Mouse (Mus musculus) heart, embryonic 10.5 days (tissue): ENCODE results near the gene Spata17. TPM values are rescaled to one million over a fixed set of nuclear protein-coding genes. Genes with fewer than 3 reads are reported as not detected.

Source experiments
- DNase-seq: peaks from one replicate; pipeline ENCODE4 v3.0.0-alpha.2; 2017; ENCODE audit warnings: low spot score
- H3K27ac ChIP-seq: fragments of 300-500 bp; sonication (generic); 2 replicates; pipeline ENCODE4 v1.5.1; 2016; ENCODE audit warnings: mild to moderate bottlenecking
- H3K27me3 ChIP-seq: fragments of 300-500 bp; sonication (generic); 2 replicates; pipeline ENCODE4 v1.6.1; 2016; ENCODE audit warnings: mild to moderate bottlenecking; ENCODE audit not compliant: poor library complexity, insufficient read depth, severe bottlenecking
- H3K36me3 ChIP-seq: fragments of 300-500 bp; sonication (generic); 2 replicates; pipeline ENCODE4 v1.6.1; 2016; ENCODE audit warnings: mild to moderate bottlenecking, moderate library complexity
- H3K4me1 ChIP-seq: fragments of 300-500 bp; sonication (generic); 2 replicates; pipeline ENCODE4 v1.6.1; 2016; ENCODE audit warnings: mild to moderate bottlenecking
- H3K4me3 ChIP-seq: fragments of 300-500 bp; sonication (generic); 2 replicates; pipeline ENCODE4 v1.5.1; 2016; ENCODE audit warnings: mild to moderate bottlenecking, moderate library complexity
- H3K9me3 ChIP-seq: fragments of 300-500 bp; sonication (generic); 2 replicates; pipeline ENCODE4 v1.6.1; 2016; ENCODE audit warnings: mild to moderate bottlenecking, moderate library complexity
- WGBS: fragments of 180-500 bp; shearing (Covaris S2); methylation state at CpG from one replicate; pipeline ENCODE4 v1.1.7; 2016; 5-methylcytosine and 5-hydroxymethylcytosine counted together
- polyA plus RNA-seq: library from polyadenylated mRNA; unstranded; fragments of >200 nt; fragmentation: Nextera tagmentation; extraction: Ambion mirVana; gene quantifications from 2 replicates; pipeline ENCODE4 v1.2.1, GENCODE M21; 2016

Gene Spata17
- polyA plus RNA-seq, 1 experiment from 2014 or later, result 1.4 TPM

GRCm38 (mm10) chr1:187101202-187101601, 114.1 kb downstream of the Spata17 start:
- no peak for DNase-seq
- H3K4me3 ChIP-seq, result no peak overlapping the region
- peaks cover 20% of the 10 kb centered on the region for H3K4me1 ChIP-seq
- no peaks in the 10 kb centered on the region for H3K27me3 ChIP-seq
- no peak overlapping the region for H3K27ac ChIP-seq
- H3K36me3 ChIP-seq, result no peaks in the 10 kb centered on the region
- WGBS, result 66% methylated on average over 3 of the region's 3 CpGs
- H3K9me3 ChIP-seq, result no peaks in the 10 kb centered on the region

- H3K27ac ChIP-seq, result no peak overlapping the region
- H3K9me3 ChIP-seq, result no peaks in the 10 kb centered on the region
- peaks cover 20% of the 10 kb centered on the region for H3K4me1 ChIP-seq
- no peaks in the 10 kb centered on the region for H3K27me3 ChIP-seq
- 74% methylated on average over 3 of the region's 3 CpGs for WGBS
- no peak overlapping the region for H3K4me3 ChIP-seq
- no peaks in the 10 kb centered on the region for H3K36me3 ChIP-seq
- DNase-seq, result no peak
Measured at GRCm38 (mm10) chr1:187100624-187101023, 114.6 kb downstream of the Spata17 start.

GRCm38 (mm10) chr1:187098285-187098684, 117.0 kb downstream of the Spata17 start:
- Histone ChIP-seq H3K4me3 (no peak overlapping the region), H3K36me3 (no peaks in the 10 kb centered on the region), H3K27me3 (no peaks in the 10 kb centered on the region), H3K27ac (no peak overlapping the region; the same call in 1 of the 2 replicates), H3K4me1 (peaks cover 20% of the 10 kb centered on the region), H3K9me3 (no peaks in the 10 kb centered on the region)
- no peak for DNase-seq
- 28% methylated on average over 6 of the region's 6 CpGs for WGBS

DNA sequence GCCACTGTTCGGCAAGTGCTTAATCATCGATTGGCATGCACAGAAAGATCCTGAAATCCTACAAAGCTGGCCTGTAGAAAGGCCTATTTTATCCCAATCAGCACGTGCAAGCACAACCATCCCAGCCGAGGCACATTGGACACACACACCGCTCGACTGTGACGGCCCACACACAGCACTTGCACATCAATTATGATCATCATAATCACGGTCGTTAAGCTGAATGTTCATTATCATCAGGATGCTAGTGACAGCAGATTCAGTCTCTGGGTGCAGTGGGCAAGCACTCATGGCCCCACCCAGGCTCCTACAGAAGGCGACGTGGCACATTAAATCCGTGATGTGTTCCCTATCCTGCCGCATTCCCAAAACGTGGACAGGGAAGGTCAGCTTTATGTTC, 122.7 kb downstream of the Spata17 start:
- H3K4me1 ChIP-seq, result no peaks in the 10 kb centered on the region
- no peak for DNase-seq
- WGBS, result 86% methylated on average over 14 of the region's 14 CpGs

DNA sequence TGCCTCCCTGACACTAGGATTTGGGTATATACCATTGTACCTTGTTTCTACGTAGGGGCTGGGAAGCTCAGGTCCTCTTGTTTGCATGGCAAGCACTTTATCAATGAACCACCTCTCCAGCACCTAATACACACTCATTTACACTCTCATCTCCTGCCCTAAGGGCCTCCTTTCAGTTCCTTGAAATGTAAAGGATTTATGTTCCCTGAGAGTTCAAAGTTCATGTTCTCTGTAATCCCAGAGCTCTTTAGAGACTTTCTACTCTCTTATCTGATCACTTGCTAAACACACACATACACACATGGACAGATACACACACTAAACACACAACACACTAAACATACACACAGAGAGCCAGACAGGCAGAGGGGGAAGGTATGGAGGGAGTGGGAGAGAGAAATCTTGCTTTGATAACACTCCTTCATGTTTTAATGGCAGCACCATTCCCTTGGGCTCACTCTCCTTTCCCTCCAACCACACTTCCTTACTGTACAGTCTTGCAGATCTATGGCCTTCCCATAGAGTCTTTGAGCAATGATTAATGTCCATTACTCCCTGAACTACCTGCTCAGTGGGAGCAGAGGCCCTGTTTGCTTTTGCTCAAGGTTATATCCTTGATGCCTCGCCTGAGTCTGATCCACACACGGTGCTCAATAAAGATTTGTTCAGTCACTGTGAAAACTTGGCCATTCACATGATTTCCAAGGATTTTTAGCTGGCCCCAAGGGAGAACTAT, 126.4 kb downstream of the Spata17 start:
- Histone ChIP-seq H3K27ac (no peak overlapping the region), H3K27me3 (no peaks in the 10 kb centered on the region), H3K4me1 (no peaks in the 10 kb centered on the region), H3K4me3 (no peak overlapping the region), H3K36me3 (no peaks in the 10 kb centered on the region), H3K9me3 (no peaks in the 10 kb centered on the region)
- WGBS, result 78% methylated on average over 3 of the region's 3 CpGs
- no peak for DNase-seq

More for the DNA sequence above, 122.7 kb downstream of the Spata17 start:
- H3K36me3 ChIP-seq, result no peaks in the 10 kb centered on the region
- H3K27me3 ChIP-seq, result no peaks in the 10 kb centered on the region
- no peak overlapping the region for H3K4me3 ChIP-seq
- H3K27ac ChIP-seq, result no peak overlapping the region
- H3K9me3 ChIP-seq, result no peaks in the 10 kb centered on the region

DNA sequence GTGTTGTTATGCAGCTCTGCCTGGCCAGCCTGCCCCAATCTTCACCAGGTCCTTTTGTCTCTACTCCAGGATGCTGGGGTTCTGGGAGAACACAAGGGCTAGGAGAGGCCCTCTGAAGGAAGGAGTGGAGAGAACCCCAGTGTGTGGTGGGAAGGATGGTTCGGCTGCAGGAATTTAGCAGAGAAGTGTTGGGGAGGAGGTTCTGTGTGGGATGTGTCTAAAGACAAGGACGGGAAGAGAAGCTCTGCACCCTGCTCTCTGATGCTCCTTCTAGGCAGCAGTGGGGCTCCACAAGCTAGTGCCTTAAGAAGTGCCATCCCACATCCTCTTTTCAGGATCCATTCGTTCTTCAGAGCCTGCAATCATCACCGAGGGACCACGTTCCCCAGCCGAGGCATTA, 129.2 kb downstream of the Spata17 start:
- Histone ChIP-seq H3K9me3 (no peaks in the 10 kb centered on the region), H3K4me1 (no peaks in the 10 kb centered on the region), H3K27me3 (no peaks in the 10 kb centered on the region), H3K36me3 (no peaks in the 10 kb centered on the region), H3K4me3 (no peak overlapping the region), H3K27ac (no peak overlapping the region)
- DNase-seq, result no peak
- 66% methylated on average over 6 of the region's 6 CpGs for WGBS

- no peaks in the 10 kb centered on the region for H3K36me3 ChIP-seq
- H3K4me1 ChIP-seq, result no peaks in the 10 kb centered on the region
- no peak for DNase-seq
- H3K4me3 ChIP-seq, result no peak overlapping the region
- 79% methylated on average over 9 of the region's 9 CpGs for WGBS
- no peaks in the 10 kb centered on the region for H3K27me3 ChIP-seq
- no peak overlapping the region for H3K27ac ChIP-seq
- H3K9me3 ChIP-seq, result no peaks in the 10 kb centered on the region
Measured at GRCm38 (mm10) chr1:187077352-187077751, 137.9 kb downstream of the Spata17 start.

- Histone ChIP-seq H3K4me3 (no peak overlapping the region), H3K27me3 (no peaks in the 10 kb centered on the region), H3K27ac (no peak overlapping the region), H3K9me3 (no peaks in the 10 kb centered on the region), H3K36me3 (no peaks in the 10 kb centered on the region), H3K4me1 (no peaks in the 10 kb centered on the region)
- no peak for DNase-seq
- WGBS, result 78% methylated on average over 3 of the region's 3 CpGs
Measured at GRCm38 (mm10) chr1:187077043-187077334, 138.3 kb downstream of the Spata17 start.

GRCm38 (mm10) chr1:187076198-187077042, 138.8 kb downstream of the Spata17 start:
- H3K27ac ChIP-seq, result no peak overlapping the region
- no peaks in the 10 kb centered on the region for H3K4me1 ChIP-seq
- no peaks in the 10 kb centered on the region for H3K36me3 ChIP-seq
- no peak for DNase-seq
- no peaks in the 10 kb centered on the region for H3K9me3 ChIP-seq
- H3K27me3 ChIP-seq, result no peaks in the 10 kb centered on the region
- WGBS, result 74% methylated on average over 3 of the region's 3 CpGs
- no peak overlapping the region for H3K4me3 ChIP-seq

DNA sequence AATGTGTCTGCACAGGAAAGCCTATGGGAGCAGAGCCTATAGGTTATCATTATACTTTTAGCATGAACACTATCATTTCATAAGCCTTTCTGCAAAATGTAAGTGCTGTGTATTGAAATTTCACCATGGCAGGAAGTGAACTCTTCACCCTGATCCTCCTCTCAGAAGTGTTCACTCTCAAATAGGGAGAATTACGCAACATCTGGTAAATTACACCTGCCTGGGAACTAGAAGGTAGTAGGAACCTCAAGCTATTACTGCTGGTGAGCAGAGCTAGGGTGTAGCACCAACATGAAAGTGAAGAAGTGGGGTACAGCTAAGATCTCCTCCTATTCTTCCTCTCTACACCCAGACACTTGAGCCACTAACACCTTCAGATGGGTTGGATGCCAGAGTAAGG, 155.4 kb downstream of the Spata17 start:
- no peak for DNase-seq

GRCm38 (mm10) chr1:187054333-187054732, 160.9 kb downstream of the Spata17 start:
- peak; percentile 5 for DNase-seq
- no peak overlapping the region for H3K27ac ChIP-seq
- no peak overlapping the region for H3K4me3 ChIP-seq
- H3K36me3 ChIP-seq, result no peaks in the 10 kb centered on the region
- WGBS, result 83% methylated on average over 2 of the region's 2 CpGs
- H3K27me3 ChIP-seq, result no peaks in the 10 kb centered on the region
- peaks cover 6% of the 10 kb centered on the region; the same call in 1 of the 2 replicates for H3K4me1 ChIP-seq
- no peaks in the 10 kb centered on the region for H3K9me3 ChIP-seq

More for the DNA sequence above, 155.4 kb downstream of the Spata17 start:
- Histone ChIP-seq H3K27me3 (no peaks in the 10 kb centered on the region), H3K36me3 (no peaks in the 10 kb centered on the region), H3K27ac (no peak overlapping the region), H3K4me1 (no peaks in the 10 kb centered on the region), H3K9me3 (no peaks in the 10 kb centered on the region), H3K4me3 (no peak overlapping the region)
- WGBS, result 95% methylated on average over 1 of the region's 1 CpGs

DNA sequence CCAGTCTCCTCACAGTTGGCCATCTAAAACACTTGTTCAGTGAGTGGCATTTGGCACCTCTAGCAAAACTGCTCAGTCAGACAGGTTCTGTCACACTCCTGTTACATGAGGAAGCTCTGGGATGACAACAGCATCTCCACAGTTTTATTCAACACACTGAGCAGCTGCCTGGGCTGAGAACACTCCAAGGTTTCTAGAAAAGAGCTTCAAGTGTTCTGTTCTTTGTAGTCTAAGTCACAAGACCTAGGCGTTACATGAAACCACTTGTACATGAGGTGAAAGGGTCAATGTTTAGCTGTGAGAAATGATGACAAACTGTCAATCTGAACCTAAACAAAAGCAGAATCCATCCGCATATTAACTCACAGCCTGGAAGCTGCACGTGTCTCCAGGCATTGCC, 161.4 kb downstream of the Spata17 start:
- Histone ChIP-seq H3K4me1 (peaks cover 6% of the 10 kb centered on the region; the same call in 1 of the 2 replicates), H3K36me3 (no peaks in the 10 kb centered on the region), H3K9me3 (no peaks in the 10 kb centered on the region), H3K4me3 (no peak overlapping the region), H3K27ac (no peak overlapping the region), H3K27me3 (no peaks in the 10 kb centered on the region)
- no peak for DNase-seq
- WGBS, result 80% methylated on average over 3 of the region's 3 CpGs

DNA sequence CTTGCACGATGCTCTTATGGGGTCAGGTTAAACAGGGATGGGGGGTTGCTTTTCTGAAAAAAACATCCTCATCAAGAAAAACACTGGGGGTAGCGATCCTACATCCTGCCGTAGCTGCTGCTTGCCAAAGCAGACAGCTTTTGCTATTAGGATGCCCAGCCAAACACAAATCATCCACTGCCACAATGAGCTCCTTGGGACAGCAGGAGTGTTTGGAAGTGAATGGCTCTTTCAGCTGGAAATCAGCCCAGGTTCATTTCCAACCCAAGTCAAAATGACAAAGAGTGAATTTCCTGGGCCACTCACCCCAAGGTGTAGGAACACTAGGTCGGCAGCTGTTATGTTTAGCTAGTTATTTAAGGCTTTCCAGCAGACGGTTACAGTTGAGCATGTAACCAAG, 162.7 kb downstream of the Spata17 start:
- no peaks in the 10 kb centered on the region for H3K36me3 ChIP-seq
- 78% methylated on average over 5 of the region's 5 CpGs for WGBS
- no peaks in the 10 kb centered on the region for H3K27me3 ChIP-seq
- H3K27ac ChIP-seq, result no peak overlapping the region
- no peaks in the 10 kb centered on the region for H3K9me3 ChIP-seq
- peaks cover 6% of the 10 kb centered on the region; the same call in 1 of the 2 replicates for H3K4me1 ChIP-seq
- DNase-seq, result peak; percentile 25
- no peak overlapping the region for H3K4me3 ChIP-seq
